Mouse (Mus musculus) CH12.LX (cell line): ENCODE measurements at regions not wholly inside any gene's neighbourhood (a gene's known extent, or its start where the extent isn't known, plus 50 kb on each side); places are given as distances from the start of the nearest gene placed in this dataset.

Source experiments
- DNase-seq: peaks from one replicate; pipeline ENCODE4 v3.0.0-alpha.2; 2013; ENCODE audit errors: extremely low read depth
- H3K27ac ChIP-seq: 2 replicates; pipeline ENCODE4 v1.5.1; 2012; ENCODE audit warnings: low read depth, mild to moderate bottlenecking, control low read depth, moderate library complexity; ENCODE audit not compliant: insufficient read depth
- H3K27me3 ChIP-seq: replicated peaks from 2 replicates; pipeline ENCODE3; 2012; ENCODE audit warnings: inconsistent platforms
- H3K36me3 ChIP-seq, 2 experiments: replicated peaks in 1 of 2; 2 replicates each; pipeline versions ENCODE3 to v1.6.1; 2012; ENCODE audit warnings: inconsistent platforms in 1 of 2, low read length in 1 of 2, mild to moderate bottlenecking in 1 of 2, mixed read lengths in 1 of 2, moderate library complexity in 1 of 2; ENCODE audit not compliant: control insufficient read depth in 1 of 2, insufficient read depth in 1 of 2
- H3K4me1 ChIP-seq, 2 experiments: 2 replicates each; pipeline ENCODE4 v1.6.1; 2012; ENCODE audit warnings: inconsistent platforms in 1 of 2, moderate library complexity in 1 of 2; ENCODE audit not compliant: insufficient read depth in 2 of 2, control insufficient read depth in 1 of 2
- H3K4me2 ChIP-seq: 2 replicates; pipeline ENCODE4 v1.6.1; 2012; ENCODE audit warnings: low read depth, mild to moderate bottlenecking, control low read depth; ENCODE audit not compliant: poor library complexity, insufficient read depth, severe bottlenecking
- H3K4me3 ChIP-seq, 3 experiments: fragments of 150-350 bp in 1 of 3; sonication (generic) in 1 of 3; replicated peaks in 1 of 3; 2 replicates each; pipeline versions ENCODE3 to v1.5.1; 2011 to 2012; ENCODE audit warnings: low read depth in 2 of 3, low read length in 2 of 3, mild to moderate bottlenecking in 2 of 3, moderate library complexity in 2 of 3, control low read depth in 1 of 3, improper control_type of control experiment in 1 of 3, inconsistent platforms in 1 of 3, mixed read lengths in 1 of 3; ENCODE audit not compliant: poor library complexity in 1 of 3
- H3K79me2 ChIP-seq: replicated peaks from 2 replicates; pipeline ENCODE4 v1.6.1; 2012; ENCODE audit warnings: mild to moderate bottlenecking, moderate library complexity; ENCODE audit not compliant: control insufficient read depth, poor library complexity, insufficient read depth, severe bottlenecking; ENCODE audit errors: extremely low read depth
- H3K9ac ChIP-seq: 2 replicates; pipeline ENCODE4 v1.6.1; 2012; ENCODE audit warnings: low read depth, mild to moderate bottlenecking, control low read depth, moderate library complexity; ENCODE audit not compliant: insufficient read depth
- H3K9me3 ChIP-seq: replicated peaks from 2 replicates; pipeline ENCODE3; 2012; ENCODE audit warnings: low read length, inconsistent platforms, mixed read lengths
- CTCF ChIP-seq, 2 experiments: IDR thresholded peaks in 1 of 2; conservative IDR thresholded peaks in 1 of 2; 2 replicates each; pipeline ENCODE4 v1.5.1; 2011 to 2012; ENCODE audit warnings: low read depth in 2 of 2, low read length in 2 of 2, improper control_type of control experiment in 1 of 2, inconsistent platforms in 1 of 2, mild to moderate bottlenecking in 1 of 2, moderate library complexity in 1 of 2
- E2F4 ChIP-seq: IDR thresholded peaks from 2 replicates; pipeline ENCODE4 v1.6.1; 2011; ENCODE audit warnings: low read depth, low read length, improper control_type of control experiment; ENCODE audit not compliant: insufficient replicate concordance
- ETS1 ChIP-seq: conservative IDR thresholded peaks from 2 replicates; pipeline ENCODE4 v1.6.1; 2012; ENCODE audit warnings: low read depth, mild to moderate bottlenecking, inconsistent platforms, low read length, improper control_type of control experiment, moderate library complexity
- GABPA ChIP-seq: IDR thresholded peaks from 2 replicates; pipeline ENCODE4 v1.6.1; 2012; ENCODE audit warnings: low read depth, low read length, improper control_type of control experiment, inconsistent platforms; ENCODE audit not compliant: insufficient replicate concordance
- IRF4 ChIP-seq: IDR thresholded peaks from 2 replicates; pipeline ENCODE4 v1.6.1; 2014; ENCODE audit warnings: low read depth, mild to moderate bottlenecking, inconsistent platforms, low read length, improper control_type of control experiment
- KAT2A ChIP-seq: IDR thresholded peaks from 2 replicates; pipeline ENCODE4 v1.6.1; 2012; ENCODE audit warnings: low read length, improper control_type of control experiment, inconsistent platforms; ENCODE audit not compliant: insufficient replicate concordance
- MAZ ChIP-seq: IDR thresholded peaks from 2 replicates; pipeline ENCODE4 v1.6.1; 2012; ENCODE audit warnings: low read depth, mild to moderate bottlenecking, inconsistent platforms, low read length, improper control_type of control experiment, moderate library complexity
- MXI1 ChIP-seq: IDR thresholded peaks from 2 replicates; pipeline ENCODE4 v1.6.1; 2011; ENCODE audit warnings: mild to moderate bottlenecking, low read depth, low read length, improper control_type of control experiment
- NELFE ChIP-seq: IDR thresholded peaks from 2 replicates; pipeline ENCODE4 v1.6.1; 2011; ENCODE audit warnings: low read depth, low read length, improper control_type of control experiment
- POLR2A ChIP-seq: IDR thresholded peaks from 2 replicates; pipeline ENCODE4 v1.6.1; 2011; ENCODE audit warnings: low read depth, mild to moderate bottlenecking, improper control_type of control experiment, low read length
- POLR2AphosphoS2 ChIP-seq: IDR thresholded peaks from 2 replicates; pipeline ENCODE4 v1.6.1; 2011; ENCODE audit warnings: low read depth, low read length, improper control_type of control experiment
- RAD21 ChIP-seq: IDR thresholded peaks from 2 replicates; pipeline ENCODE4 v1.6.1; 2011; ENCODE audit warnings: low read depth, mild to moderate bottlenecking, low read length, improper control_type of control experiment, moderate library complexity
- RCOR1 ChIP-seq: conservative IDR thresholded peaks from 2 replicates; pipeline ENCODE4 v1.6.1; 2012; ENCODE audit warnings: low read depth, mild to moderate bottlenecking, inconsistent platforms, low read length, improper control_type of control experiment
- SIN3A ChIP-seq: IDR thresholded peaks from 2 replicates; pipeline ENCODE4 v1.6.1; 2012; ENCODE audit warnings: low read length, improper control_type of control experiment, inconsistent platforms
- SMC3 ChIP-seq: IDR thresholded peaks from 2 replicates; pipeline ENCODE4 v1.6.1; 2011; ENCODE audit warnings: low read depth, low read length, improper control_type of control experiment
- TBP ChIP-seq: conservative IDR thresholded peaks from 2 replicates; pipeline ENCODE4 v1.6.1; 2011; ENCODE audit warnings: low read depth, low read length, improper control_type of control experiment
- UBTF ChIP-seq: IDR thresholded peaks from 2 replicates; pipeline ENCODE4 v1.6.1; 2012; ENCODE audit warnings: low read depth, mild to moderate bottlenecking, inconsistent platforms, low read length, improper control_type of control experiment, moderate library complexity
- USF1 ChIP-seq: IDR thresholded peaks from 2 replicates; pipeline ENCODE4 v1.6.1; 2014; ENCODE audit warnings: low read depth, mild to moderate bottlenecking, inconsistent platforms, low read length, improper control_type of control experiment
- USF2 ChIP-seq: conservative IDR thresholded peaks from 2 replicates; pipeline ENCODE4 v1.6.1; 2011; ENCODE audit warnings: low read depth, low read length, improper control_type of control experiment
- ZMIZ1 ChIP-seq: IDR thresholded peaks from 2 replicates; pipeline ENCODE4 v1.6.1; 2012; ENCODE audit warnings: low read depth, mild to moderate bottlenecking, inconsistent platforms, low read length, improper control_type of control experiment
- dilution Hi-C: fragments of 300-500 bp; cut with MboI; formaldehyde crosslinking; loops from 2 replicates; pipeline ENCODE4 v1.14.3; 2020; ENCODE audit warnings: low sequenced_read_pairs; ENCODE audit not compliant: extremely low pct_unique_long_range_greater_than_20kb, extremely low pct_ligation_motif_present
- in situ Hi-C: fragments of 300-500 bp; cut with MboI; formaldehyde crosslinking; loops from 3 replicates; pipeline ENCODE4 v1.14.3; 2019; ENCODE audit warnings: low sequenced_read_pairs, low pct_ligation_motif_present, low pct_unique_long_range_greater_than_20kb, mixed read lengths

- no peaks in the 10 kb centered on the region for H3K79me2 ChIP-seq
- no peak overlapping the region for H3K9ac ChIP-seq
- no peak for DNase-seq
- dilution Hi-C loops, result no loop called here
- no peak overlapping the region for H3K4me2 ChIP-seq
- in situ Hi-C loops, result no loop called here
- H3K9me3 ChIP-seq, result no peaks in the 10 kb centered on the region
- no peaks in the 10 kb centered on the region for H3K27me3 ChIP-seq
- H3K4me1 ChIP-seq, result peaks cover 22 to 33% of the 10 kb centered on the region in 2 experiments
- H3K36me3 ChIP-seq, result no peaks in the 10 kb centered on the region
- TF ChIP-seq MXI1 (no peak), GABPA (no peak), POLR2A (no peak), CTCF (conservative IDR thresholded peaks at IDR 0.05 in 1 of 2, IDR thresholded peaks at IDR 0.05 in 1 of 2; ENCODE audit: low read depth in 2 of 2, low read length in 2 of 2) (no peak), ETS1 (no peak), UBTF (no peak), RCOR1 (no peak), USF1 (no peak), E2F4 (no peak), MAZ (no peak)
- TF ChIP-seq, all 38 proteins: peak for 0
- Histone ChIP-seq H3K4me3 (no peak overlapping the region), H3K27ac (no peak overlapping the region)
Measured at GRCm38 (mm10) chr1:184532488-184533055, 199.8 kb downstream of the Hlx start.

GRCm38 (mm10) chr1:184530606-184531320 is 201.7 kb downstream of the Hlx start:
- Histone ChIP-seq H3K9ac (no peak overlapping the region), H3K79me2 (no peaks in the 10 kb centered on the region), H3K27ac (no peak overlapping the region), H3K9me3 (no peaks in the 10 kb centered on the region), H3K27me3 (no peaks in the 10 kb centered on the region), H3K36me3 (no peaks in the 10 kb centered on the region), H3K4me2 (no peak overlapping the region), H3K4me3 (no peak overlapping the region), H3K4me1 (peaks cover 17 to 26% of the 10 kb centered on the region in 2 experiments)
- dilution Hi-C loops, result no loop called here
- DNase-seq, result no peak
- in situ Hi-C loops, result no loop called here
- TF ChIP-seq POLR2AphosphoS2, result no peak
- TF ChIP-seq SIN3A, result no peak
- TF ChIP-seq IRF4, result no peak
- TF ChIP-seq RCOR1, result no peak
- TF ChIP-seq USF2, result no peak
- TF ChIP-seq SMC3, result no peak
- TF ChIP-seq CTCF (conservative IDR thresholded peaks at IDR 0.05 in 1 of 2, IDR thresholded peaks at IDR 0.05 in 1 of 2; ENCODE audit: low read depth in 2 of 2, low read length in 2 of 2), result no peak
- no peak for TF ChIP-seq TBP
- no peak for TF ChIP-seq KAT2A
- no peak for TF ChIP-seq NELFE
- no peak for TF ChIP-seq ZMIZ1
- no peak for TF ChIP-seq MAZ
- TF ChIP-seq RAD21, result no peak
